Mouse (Mus musculus): ENCODE data around the gene Prpf18. TPM values are rescaled to one million over a fixed set of nuclear protein-coding genes. Genes with fewer than 3 reads are reported as not detected.
"Not testable (repeated sequence)": the region's sequence is repeated elsewhere in the genome, so short reads cannot be mapped to it uniquely, and the experiment has no call there.

The Prpf18 gene
- polyA plus RNA-seq, 1 experiment from 2014 or later = 29.3 TPM

GRCm38 (mm10) chr2:4620640-4621401 is 31.1 kb downstream of the Prpf18 start:
- Histone ChIP-seq H3K9me3 (ENCODE audit: control insufficient read depth, low read length) (no peaks in the 10 kb centered on the region), H3K9ac (ENCODE audit: low read depth, low read length) (peak overlapping the region; percentile 14; the same call in 1 of the 2 replicates), H3K4me3 (ENCODE audit: low read depth, low read length) (no peak overlapping the region), H3K4me1 (ENCODE audit: control insufficient read depth, insufficient read depth, low read length) (peaks cover 14% of the 10 kb centered on the region), H3K36me3 (ENCODE audit: control insufficient read depth, insufficient read depth, low read length) (peaks cover 23% of the 10 kb centered on the region), H3K27ac (replicated peaks; ENCODE audit: low read depth, low read length) (peak overlapping the region; percentile 88), H3K4me2 (ENCODE audit: low read depth, low read length) (peak overlapping the region; percentile 15; the same call in 1 of the 2 replicates), H3K27me3 (replicated peaks; ENCODE audit: control insufficient read depth, insufficient read depth, low read length) (no peaks in the 10 kb centered on the region)
- ATAC-seq (ENCODE audit: low read depth) (peak; percentile 88), DNase-seq (ENCODE audit: low spot score) (peak; percentile 89)
- 38% methylated on average over 12 of the region's 12 CpGs for WGBS

DNA sequence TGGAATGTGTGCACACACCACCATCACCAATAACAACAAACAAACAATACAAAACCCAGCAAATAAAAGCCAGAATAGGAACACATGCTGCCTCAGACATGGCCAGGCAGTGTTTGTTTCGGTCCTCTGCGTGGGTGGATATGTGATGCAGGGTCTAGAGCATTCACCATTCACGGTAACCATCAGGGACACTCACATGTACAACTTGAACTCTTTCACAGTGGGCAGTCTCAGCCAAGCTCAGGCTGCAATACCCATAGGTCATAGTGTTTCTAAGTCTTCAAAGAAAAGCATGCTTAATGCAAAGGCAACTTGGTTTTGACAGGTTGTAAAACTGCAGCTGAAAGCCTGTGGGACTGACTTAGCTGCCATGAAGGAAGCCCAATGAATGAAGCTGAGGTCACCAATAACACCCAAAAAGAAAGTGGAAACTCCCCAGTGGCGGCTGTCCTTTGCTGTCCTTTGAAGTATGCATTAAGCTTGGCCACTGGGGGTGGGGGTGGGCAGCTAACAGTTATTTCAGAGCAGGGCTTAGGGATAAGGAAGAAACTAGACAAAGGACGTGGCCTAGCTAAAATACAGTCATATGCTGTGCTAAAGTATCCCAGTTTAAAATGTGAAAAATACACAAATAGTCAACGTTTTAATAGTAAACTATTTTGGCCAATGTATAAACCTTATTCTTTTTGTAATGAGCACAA is 31.9 kb downstream of the Prpf18 start:
- H3K27ac ChIP-seq (replicated peaks; ENCODE audit: low read depth, low read length) = peak overlapping the region; percentile 88
- no peak overlapping the region for H3K4me3 ChIP-seq (ENCODE audit: low read depth, low read length)
- WGBS = 55% methylated on average over 6 of the region's 6 CpGs
- H3K4me2 ChIP-seq (ENCODE audit: low read depth, low read length) = no peak overlapping the region
- H3K4me1 ChIP-seq (ENCODE audit: control insufficient read depth, insufficient read depth, low read length) = peaks cover 14% of the 10 kb centered on the region
- no peak; the same call in 1 of the 2 replicates for ATAC-seq (ENCODE audit: low read depth)
- no peaks in the 10 kb centered on the region for H3K9me3 ChIP-seq (ENCODE audit: control insufficient read depth, low read length)
- peaks cover 22% of the 10 kb centered on the region for H3K36me3 ChIP-seq (ENCODE audit: control insufficient read depth, insufficient read depth, low read length)
- H3K9ac ChIP-seq (ENCODE audit: low read depth, low read length) = no peak overlapping the region
- H3K27me3 ChIP-seq (replicated peaks; ENCODE audit: control insufficient read depth, insufficient read depth, low read length) = no peaks in the 10 kb centered on the region
- DNase-seq (ENCODE audit: low spot score) = no peak

- not testable (repeated sequence) for H3K9ac ChIP-seq (ENCODE audit: low read depth, low read length); H3K4me2 ChIP-seq (ENCODE audit: low read depth, low read length); ATAC-seq (ENCODE audit: low read depth); H3K9me3 ChIP-seq (ENCODE audit: control insufficient read depth, low read length); DNase-seq (ENCODE audit: low spot score); H3K4me3 ChIP-seq (ENCODE audit: low read depth, low read length); H3K27me3 ChIP-seq (replicated peaks; ENCODE audit: control insufficient read depth, insufficient read depth, low read length); H3K27ac ChIP-seq (replicated peaks; ENCODE audit: low read depth, low read length)
- Histone ChIP-seq H3K4me1 (ENCODE audit: control insufficient read depth, insufficient read depth, low read length) (peaks cover 14% of the 10 kb centered on the region), H3K36me3 (ENCODE audit: control insufficient read depth, insufficient read depth, low read length) (peaks cover 18% of the 10 kb centered on the region)
Observed at GRCm38 (mm10) chr2:4619126-4619525, 32.8 kb downstream of the Prpf18 start.

DNA sequence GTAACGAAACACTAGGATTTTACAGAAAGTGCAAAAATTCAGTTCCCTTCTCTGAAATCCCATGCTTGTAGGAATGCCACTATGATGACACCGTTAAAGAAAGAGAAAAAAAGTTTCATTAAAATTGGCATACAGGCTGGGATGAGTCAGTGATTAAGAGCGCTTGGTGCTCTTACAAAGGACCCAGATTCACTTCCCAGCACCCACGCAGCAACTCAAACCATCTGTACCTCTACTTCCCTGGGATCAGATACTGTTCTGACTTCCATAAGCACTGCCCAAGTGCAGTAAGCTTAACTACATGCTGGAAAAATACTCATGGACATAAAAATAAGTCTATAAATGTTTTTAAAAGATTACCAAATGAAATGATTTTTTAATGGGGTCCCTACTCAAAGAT is 34.9 kb downstream of the Prpf18 start:
- no peak overlapping the region for H3K4me2 ChIP-seq (ENCODE audit: low read depth, low read length)
- no peak overlapping the region for H3K27ac ChIP-seq (replicated peaks; ENCODE audit: low read depth, low read length)
- H3K9me3 ChIP-seq (ENCODE audit: control insufficient read depth, low read length) = no peaks in the 10 kb centered on the region
- WGBS = 86% methylated on average over 4 of the region's 4 CpGs
- no peak overlapping the region for H3K4me3 ChIP-seq (ENCODE audit: low read depth, low read length)
- peaks cover 17% of the 10 kb centered on the region for H3K36me3 ChIP-seq (ENCODE audit: control insufficient read depth, insufficient read depth, low read length)
- DNase-seq (ENCODE audit: low spot score) = no peak
- no peaks in the 10 kb centered on the region for H3K27me3 ChIP-seq (replicated peaks; ENCODE audit: control insufficient read depth, insufficient read depth, low read length)
- ATAC-seq (ENCODE audit: low read depth) = no peak
- no peak overlapping the region for H3K9ac ChIP-seq (ENCODE audit: low read depth, low read length)
- H3K4me1 ChIP-seq (ENCODE audit: control insufficient read depth, insufficient read depth, low read length) = peaks cover 14% of the 10 kb centered on the region

- peaks cover 35% of the 10 kb centered on the region for H3K36me3 ChIP-seq (ENCODE audit: control insufficient read depth, insufficient read depth, low read length)
- H3K9me3 ChIP-seq (ENCODE audit: control insufficient read depth, low read length) = no peaks in the 10 kb centered on the region
- H3K4me3 ChIP-seq (ENCODE audit: low read depth, low read length) = no peak overlapping the region
- DNase-seq (ENCODE audit: low spot score) = no peak
- no peak overlapping the region for H3K4me2 ChIP-seq (ENCODE audit: low read depth, low read length)
- ATAC-seq (ENCODE audit: low read depth) = no peak
- no peak overlapping the region for H3K27ac ChIP-seq (replicated peaks; ENCODE audit: low read depth, low read length)
- H3K9ac ChIP-seq (ENCODE audit: low read depth, low read length) = no peak overlapping the region
- H3K27me3 ChIP-seq (replicated peaks; ENCODE audit: control insufficient read depth, insufficient read depth, low read length) = no peaks in the 10 kb centered on the region
- no peaks in the 10 kb centered on the region; the same call in 1 of the 2 replicates for H3K4me1 ChIP-seq (ENCODE audit: control insufficient read depth, insufficient read depth, low read length)
- 88% methylated on average over 2 of the region's 2 CpGs for WGBS
Observed at GRCm38 (mm10) chr2:4615014-4615546, 36.8 kb downstream of the Prpf18 start.

DNA sequence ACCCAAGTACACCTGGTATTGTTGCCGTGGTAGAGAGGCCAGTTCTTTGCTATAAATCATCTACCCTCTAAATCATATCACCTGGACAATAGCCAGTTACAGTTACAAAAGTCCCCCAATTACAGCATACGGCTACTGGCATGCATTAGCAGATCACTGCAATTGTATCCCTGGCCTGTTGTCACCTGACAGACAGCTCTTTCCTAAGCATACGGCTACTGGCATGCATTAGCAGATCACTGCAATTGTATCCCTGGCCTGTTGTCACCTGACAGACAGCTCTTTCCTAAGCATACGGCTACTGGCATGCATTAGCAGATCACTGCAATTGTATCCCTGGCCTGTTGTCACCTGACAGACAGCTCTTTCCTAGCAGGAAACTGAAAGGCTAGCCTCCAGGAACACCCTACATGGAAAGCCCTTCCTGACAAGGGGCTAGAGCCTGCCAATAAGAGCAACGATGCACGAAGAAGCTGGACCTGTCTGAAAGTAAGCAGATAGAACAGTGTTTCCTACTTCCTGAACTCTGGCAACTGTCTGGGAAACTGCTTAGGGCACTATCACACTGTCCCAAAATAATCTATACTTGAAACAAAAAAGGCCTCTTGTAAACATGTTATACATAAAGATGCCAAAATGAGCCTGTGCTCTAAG is 37.5 kb downstream of the Prpf18 start:
- not testable (repeated sequence) for H3K4me3 ChIP-seq (ENCODE audit: low read depth, low read length); H3K4me1 ChIP-seq (ENCODE audit: control insufficient read depth, insufficient read depth, low read length); H3K27me3 ChIP-seq (replicated peaks; ENCODE audit: control insufficient read depth, insufficient read depth, low read length); H3K27ac ChIP-seq (replicated peaks; ENCODE audit: low read depth, low read length); H3K9ac ChIP-seq (ENCODE audit: low read depth, low read length); H3K4me2 ChIP-seq (ENCODE audit: low read depth, low read length); H3K9me3 ChIP-seq (ENCODE audit: control insufficient read depth, low read length)
- WGBS = 36% methylated on average over 6 of the region's 6 CpGs
- DNase-seq (ENCODE audit: low spot score) (peak; percentile 42), ATAC-seq (ENCODE audit: low read depth) (peak; percentile 41)
- H3K36me3 ChIP-seq (ENCODE audit: control insufficient read depth, insufficient read depth, low read length) = peaks cover 41% of the 10 kb centered on the region

GRCm38 (mm10) chr2:4611704-4612103 is 40.2 kb downstream of the Prpf18 start:
- no peak overlapping the region for H3K4me3 ChIP-seq (ENCODE audit: low read depth, low read length)
- DNase-seq (ENCODE audit: low spot score) = no peak
- H3K4me1 ChIP-seq (ENCODE audit: control insufficient read depth, insufficient read depth, low read length) = no peaks in the 10 kb centered on the region
- no peaks in the 10 kb centered on the region for H3K9me3 ChIP-seq (ENCODE audit: control insufficient read depth, low read length)
- no peak for ATAC-seq (ENCODE audit: low read depth)
- H3K27me3 ChIP-seq (replicated peaks; ENCODE audit: control insufficient read depth, insufficient read depth, low read length) = no peaks in the 10 kb centered on the region
- 91% methylated on average over 10 of the region's 10 CpGs for WGBS
- no peak overlapping the region for H3K27ac ChIP-seq (replicated peaks; ENCODE audit: low read depth, low read length)
- H3K4me2 ChIP-seq (ENCODE audit: low read depth, low read length) = no peak overlapping the region
- H3K36me3 ChIP-seq (ENCODE audit: control insufficient read depth, insufficient read depth, low read length) = peaks cover 66% of the 10 kb centered on the region
- H3K9ac ChIP-seq (ENCODE audit: low read depth, low read length) = no peak overlapping the region

DNA sequence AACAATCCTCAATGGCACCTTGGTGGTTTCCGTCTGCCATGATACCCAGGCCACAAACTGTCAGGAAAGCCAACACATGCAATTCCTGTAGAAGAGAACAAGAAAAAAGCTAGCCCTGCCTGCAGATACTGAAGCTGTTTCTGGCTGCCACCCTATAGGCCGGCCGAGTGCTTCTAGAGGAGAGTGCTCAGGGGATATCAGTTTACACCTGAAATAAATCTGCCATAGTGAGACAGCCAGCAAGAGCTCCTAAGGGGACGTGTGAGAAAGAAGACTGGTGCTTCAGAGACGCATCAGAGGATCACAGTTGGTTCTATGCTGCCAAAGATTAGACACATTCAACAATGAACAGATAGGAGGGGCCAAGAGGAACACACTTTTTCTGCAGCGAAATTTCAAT is 40.6 kb downstream of the Prpf18 start:
- H3K27ac ChIP-seq (replicated peaks; ENCODE audit: low read depth, low read length) = no peak overlapping the region

More for the DNA sequence above, 40.6 kb downstream of the Prpf18 start:
- Histone ChIP-seq H3K9ac (ENCODE audit: low read depth, low read length) (no peak overlapping the region), H3K4me1 (ENCODE audit: control insufficient read depth, insufficient read depth, low read length) (no peaks in the 10 kb centered on the region), H3K27me3 (replicated peaks; ENCODE audit: control insufficient read depth, insufficient read depth, low read length) (no peaks in the 10 kb centered on the region), H3K4me2 (ENCODE audit: low read depth, low read length) (no peak overlapping the region), H3K36me3 (ENCODE audit: control insufficient read depth, insufficient read depth, low read length) (peaks cover 70% of the 10 kb centered on the region), H3K9me3 (ENCODE audit: control insufficient read depth, low read length) (no peaks in the 10 kb centered on the region), H3K4me3 (ENCODE audit: low read depth, low read length) (no peak overlapping the region)
- WGBS = 51% methylated on average over 6 of the region's 6 CpGs
- DNase-seq (ENCODE audit: low spot score) (peak; percentile 42), ATAC-seq (ENCODE audit: low read depth) (0 out of 2 replicates have a peak, but pooled peaks have one; percentile 19)
